Mouse (Mus musculus) MEL (cell line): ENCODE data around the gene Gnb1l. TPM values are rescaled to one million over a fixed set of nuclear protein-coding genes. Genes with fewer than 3 reads are reported as not detected.

ENCODE experiments used
- DNase-seq: peaks from one replicate; pipeline ENCODE4 v3.0.0; 2011; ENCODE audit warnings: low read depth, low spot score
- H3K27ac ChIP-seq: 2 replicates; pipeline ENCODE4 v1.5.1; 2012; ENCODE audit warnings: low read depth, mild to moderate bottlenecking, control low read depth, low read length, moderate library complexity; ENCODE audit not compliant: control insufficient read depth
- H3K27me3 ChIP-seq, 2 experiments: fragments of 150-350 bp in 1 of 2; sonication (generic) in 1 of 2; 2 replicates each; pipeline ENCODE4 v1.6.1; 2012; ENCODE audit warnings: low read length in 2 of 2, mild to moderate bottlenecking in 2 of 2, improper control_type of control experiment in 1 of 2, moderate library complexity in 1 of 2; ENCODE audit not compliant: insufficient read depth in 2 of 2, control insufficient read depth in 1 of 2
- H3K36me3 ChIP-seq, 2 experiments: 2 replicates each; pipeline ENCODE4 v1.6.1; 2012 to 2014; ENCODE audit warnings: low read length in 2 of 2, improper control_type of control experiment in 1 of 2, inconsistent platforms in 1 of 2, mild to moderate bottlenecking in 1 of 2; ENCODE audit not compliant: insufficient read depth in 2 of 2, control insufficient read depth in 1 of 2
- H3K4me1 ChIP-seq, 2 experiments: fragments of 150-350 bp in 1 of 2; sonication (generic) in 1 of 2; 2 replicates each; pipeline ENCODE4 v1.6.1; 2012; ENCODE audit warnings: low read length in 2 of 2, improper control_type of control experiment in 1 of 2, mild to moderate bottlenecking in 1 of 2; ENCODE audit not compliant: insufficient read depth in 2 of 2, control insufficient read depth in 1 of 2
- H3K4me3 ChIP-seq, 2 experiments: fragments of 150-350 bp in 1 of 2; sonication (generic) in 1 of 2; 2 replicates each; pipeline ENCODE4 v1.5.1; 2012; ENCODE audit warnings: low read depth in 2 of 2, low read length in 2 of 2, mild to moderate bottlenecking in 2 of 2, moderate library complexity in 2 of 2, control low read depth in 1 of 2, improper control_type of control experiment in 1 of 2; ENCODE audit not compliant: control insufficient read depth in 1 of 2, insufficient read depth in 1 of 2
- H3K79me2 ChIP-seq: 2 replicates; pipeline ENCODE4 v1.6.1; 2012; ENCODE audit warnings: mild to moderate bottlenecking, low read length, moderate library complexity; ENCODE audit not compliant: control insufficient read depth, poor library complexity, insufficient read depth
- H3K9ac ChIP-seq: 2 replicates; pipeline ENCODE4 v1.6.1; 2012; ENCODE audit warnings: low read depth, mild to moderate bottlenecking, control low read depth, low read length, moderate library complexity; ENCODE audit not compliant: control insufficient read depth, poor library complexity, severe bottlenecking
- H3K9me3 ChIP-seq: fragments of 150-350 bp; sonication (generic); replicated peaks from 2 replicates; pipeline ENCODE4 v1.6.1; 2012; ENCODE audit warnings: mild to moderate bottlenecking, low read length, improper control_type of control experiment, moderate library complexity; ENCODE audit not compliant: insufficient read depth
- BHLHE40 ChIP-seq: IDR thresholded peaks from 2 replicates; pipeline ENCODE4 v1.6.1; 2012; ENCODE audit warnings: low read depth, mild to moderate bottlenecking, inconsistent platforms, low read length, improper control_type of control experiment, borderline replicate concordance
- CHD2 ChIP-seq: IDR thresholded peaks from 2 replicates; pipeline ENCODE4 v1.6.1; 2011; ENCODE audit warnings: low read length, improper control_type of control experiment
- CTCF ChIP-seq, 3 experiments: IDR thresholded peaks in 2 of 3; conservative IDR thresholded peaks in 1 of 3; 2 replicates each; pipeline ENCODE4 v1.5.1; 2011 to 2012; ENCODE audit warnings: low read length in 3 of 3, low read depth in 2 of 3, mild to moderate bottlenecking in 2 of 3, improper control_type of control experiment in 1 of 3, inconsistent platforms in 1 of 3, mixed read lengths in 1 of 3, moderate library complexity in 1 of 3; ENCODE audit not compliant: control insufficient read depth in 1 of 3, insufficient read depth in 1 of 3, poor library complexity in 1 of 3, severe bottlenecking in 1 of 3
- E2F4 ChIP-seq: IDR thresholded peaks from 2 replicates; pipeline ENCODE4 v1.6.1; 2011; ENCODE audit warnings: low read depth, low read length, improper control_type of control experiment, borderline replicate concordance
- GABPA ChIP-seq: IDR thresholded peaks from 2 replicates; pipeline ENCODE4 v1.6.1; 2012; ENCODE audit warnings: low read depth, mild to moderate bottlenecking, inconsistent platforms, low read length, improper control_type of control experiment, moderate library complexity
- GATA1 ChIP-seq: IDR thresholded peaks from 2 replicates; pipeline ENCODE4 v1.6.1; 2011; ENCODE audit warnings: low read depth, low read length, improper control_type of control experiment
- JUND ChIP-seq: IDR thresholded peaks from 2 replicates; pipeline ENCODE4 v1.6.1; 2011; ENCODE audit warnings: low read depth, mild to moderate bottlenecking, improper control_type of control experiment, low read length
- MEF2A ChIP-seq: IDR thresholded peaks from 2 replicates; pipeline ENCODE4 v1.6.1; 2014; ENCODE audit warnings: low read depth, mild to moderate bottlenecking, inconsistent platforms, low read length, improper control_type of control experiment; ENCODE audit not compliant: poor library complexity, insufficient replicate concordance, severe bottlenecking; ENCODE audit errors: extremely low read depth
- MYB ChIP-seq: IDR thresholded peaks from 2 replicates; pipeline ENCODE4 v1.6.1; 2011; ENCODE audit warnings: mild to moderate bottlenecking, low read depth, low read length, improper control_type of control experiment
- POLR2A ChIP-seq, 2 experiments: IDR thresholded peaks; 2 replicates each; pipeline ENCODE4 v1.6.1; 2011 to 2012; ENCODE audit warnings: low read length in 2 of 2, mild to moderate bottlenecking in 2 of 2, control low read depth in 1 of 2, improper control_type of control experiment in 1 of 2, low read depth in 1 of 2, moderate library complexity in 1 of 2; ENCODE audit not compliant: control insufficient read depth in 1 of 2, insufficient read depth in 1 of 2, poor library complexity in 1 of 2
- POLR2AphosphoS2 ChIP-seq: IDR thresholded peaks from 2 replicates; pipeline ENCODE4 v1.6.1; 2011; ENCODE audit warnings: low read length, improper control_type of control experiment
- TBP ChIP-seq: IDR thresholded peaks from 2 replicates; pipeline ENCODE4 v1.8.0; 2011; ENCODE audit warnings: low read depth, low read length, improper control_type of control experiment
- USF2 ChIP-seq, 2 experiments: IDR thresholded peaks; 2 replicates each; pipeline ENCODE4 v1.6.1; 2011 to 2012; ENCODE audit warnings: improper control_type of control experiment in 2 of 2, low read length in 2 of 2, borderline replicate concordance in 1 of 2, inconsistent platforms in 1 of 2, low read depth in 1 of 2, mild to moderate bottlenecking in 1 of 2; ENCODE audit not compliant: insufficient read depth in 1 of 2
- ZKSCAN1 ChIP-seq: IDR thresholded peaks from 2 replicates; pipeline ENCODE4 v1.6.1; 2012; ENCODE audit warnings: low read depth, mild to moderate bottlenecking, inconsistent platforms, low read length, improper control_type of control experiment, moderate library complexity
- ZMIZ1 ChIP-seq: IDR thresholded peaks from 2 replicates; pipeline ENCODE4 v1.6.1; 2012; ENCODE audit warnings: low read depth, mild to moderate bottlenecking, inconsistent platforms, low read length, improper control_type of control experiment, moderate library complexity
- ZNF384 ChIP-seq: IDR thresholded peaks from 2 replicates; pipeline ENCODE4 v1.6.1; 2012; ENCODE audit warnings: low read depth, mild to moderate bottlenecking, inconsistent platforms, low read length, improper control_type of control experiment
- polyA plus RNA-seq, 2 experiments: library from polyadenylated mRNA; stranded (reverse) in 1 of 2; unstranded in 1 of 2; fragments of >175 nt in 1 of 2; fragments of >200 nt in 1 of 2; gene quantifications; 2 replicates each; pipeline versions ENCODE4 v1.2.1 to v1.2.4; 2012; ENCODE audit warnings: low replicate concordance in 2 of 2, low read depth in 1 of 2; ENCODE audit not compliant: insufficient read length in 2 of 2, insufficient read depth in 1 of 2, missing spikeins in 1 of 2
- total RNA-seq: library from RNA; depleted of rRNA; stranded (reverse); fragments of 300-350 nt; gene quantifications from 2 replicates; pipeline ENCODE4 v1.2.3, GENCODE M21; 2012

Gnb1l gene
- total and polyA plus RNA-seq, 3 experiments: 37.9 to 47.8 TPM; not detected in 1

GRCm38 (mm10) chr16:18596255-18596654 is 97.7 kb downstream of the Gnb1l start:
- no peaks in the 10 kb centered on the region for H3K4me1 ChIP-seq
- H3K9ac ChIP-seq: no peak overlapping the region
- TF ChIP-seq MEF2A: no peak
- TF ChIP-seq BHLHE40: no peak
- no peak for TF ChIP-seq ZKSCAN1
- TF ChIP-seq CTCF (IDR thresholded peaks at IDR 0.05 in 2 of 3, conservative IDR thresholded peaks at IDR 0.05 in 1 of 3; ENCODE audit: control insufficient read depth in 1 of 3, insufficient read depth in 1 of 3, low read depth in 2 of 3, low read length in 3 of 3, poor library complexity in 1 of 3, severe bottlenecking in 1 of 3): no peak
- peaks cover 1 to 2% of the 10 kb centered on the region in 2 experiments; a peak in 3 of 4 replicates for H3K27me3 ChIP-seq
- H3K36me3 ChIP-seq: no peaks in the 10 kb centered on the region
- H3K4me3 ChIP-seq: no peak overlapping the region
- H3K27ac ChIP-seq: no peak overlapping the region
- no peak for DNase-seq
- no peaks in the 10 kb centered on the region for H3K9me3 ChIP-seq
- H3K79me2 ChIP-seq: no peaks in the 10 kb centered on the region

DNA sequence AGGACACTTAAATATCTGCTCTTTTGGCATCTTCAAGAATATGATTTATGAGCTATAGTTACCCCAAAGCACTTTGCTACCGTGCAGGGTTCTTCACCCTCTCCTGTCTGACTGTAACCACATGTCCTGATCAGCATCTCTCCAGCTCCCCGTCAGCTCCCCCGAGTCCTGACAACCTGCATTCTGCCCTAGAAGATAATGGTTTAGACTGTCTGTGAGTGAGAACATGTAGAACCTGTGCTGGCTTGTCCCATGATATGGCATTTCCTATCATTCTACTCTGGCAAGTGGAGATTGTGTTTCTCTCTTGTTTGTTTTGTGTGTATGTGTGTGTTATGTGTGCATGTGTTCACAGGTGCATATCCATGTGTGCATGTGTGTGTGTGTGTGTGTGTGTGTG is 99.5 kb downstream of the Gnb1l start:
- Histone ChIP-seq H3K4me1 (no peaks in the 10 kb centered on the region), H3K9me3 (no peaks in the 10 kb centered on the region)
- TF ChIP-seq POLR2AphosphoS2: no peak
- no peak for TF ChIP-seq ZNF384
- no peak for TF ChIP-seq JUND
- TF ChIP-seq ZMIZ1: no peak
- TF ChIP-seq GATA1: no peak
- no peak for TF ChIP-seq MYB
- TF ChIP-seq E2F4: no peak
- no peak for TF ChIP-seq CHD2
- no peak for TF ChIP-seq USF2 (IDR thresholded peaks at IDR 0.05; ENCODE audit: borderline replicate concordance in 1 of 2, insufficient read depth in 1 of 2, low read depth in 1 of 2, low read length in 2 of 2)
- TF ChIP-seq GABPA: no peak
- no peak for TF ChIP-seq TBP
- TF ChIP-seq, all 39 proteins: peak for 0
- peak; percentile 19 for DNase-seq
- Histone ChIP-seq H3K27ac (no peak overlapping the region), H3K36me3 (no peaks in the 10 kb centered on the region), H3K27me3 (peaks cover 1 to 2% of the 10 kb centered on the region in 2 experiments; a peak in 3 of 4 replicates), H3K79me2 (no peaks in the 10 kb centered on the region), H3K4me3 (no peak overlapping the region), H3K9ac (no peak overlapping the region)

DNA sequence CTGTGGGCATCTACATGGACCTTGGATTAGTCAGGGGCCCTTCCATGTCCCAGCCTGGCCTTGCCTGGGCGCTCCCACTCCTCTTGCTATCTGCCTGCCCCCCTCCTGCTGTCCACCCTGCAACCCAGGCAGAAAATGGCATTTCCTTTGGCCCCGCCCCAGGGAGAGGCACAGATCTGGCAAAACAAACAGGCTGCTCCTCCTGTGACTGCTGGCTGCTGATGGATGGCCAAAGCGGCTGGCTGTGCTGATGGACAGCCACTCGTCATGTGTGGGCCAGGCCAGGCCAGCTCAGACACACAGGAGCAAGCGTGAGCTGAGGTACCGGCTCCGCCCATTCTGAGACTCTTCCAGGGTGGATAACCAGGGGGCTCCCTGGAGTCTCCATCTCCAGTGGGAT is 102.9 kb downstream of the Gnb1l start:
- TF ChIP-seq POLR2A (IDR thresholded peaks at IDR 0.05; ENCODE audit: control insufficient read depth in 1 of 2, insufficient read depth in 1 of 2, low read depth in 1 of 2, low read length in 2 of 2, poor library complexity in 1 of 2): no peak
- no peaks in the 10 kb centered on the region for H3K9me3 ChIP-seq
- H3K9ac ChIP-seq: no peak overlapping the region
- no peaks in the 10 kb centered on the region for H3K36me3 ChIP-seq
- H3K27me3 ChIP-seq: peaks cover 0 to 2% of the 10 kb centered on the region in 2 experiments; a peak in 2 of 4 replicates
- H3K79me2 ChIP-seq: no peaks in the 10 kb centered on the region
- no peak overlapping the region for H3K4me3 ChIP-seq
- no peak for DNase-seq
- H3K4me1 ChIP-seq: no peaks in the 10 kb centered on the region
- no peak overlapping the region for H3K27ac ChIP-seq
